Mouse (Mus musculus) cerebellum, adult 2 months (tissue): ENCODE measurements around the gene Alg14. TPM values are rescaled to one million over a fixed set of nuclear protein-coding genes. Genes with fewer than 3 reads are reported as not detected.

Experiments
- DNase-seq, 2 experiments: peaks; one replicate each; pipeline ENCODE4 v3.0.0; 2021
- H3K27ac ChIP-seq: fragments of 200-500 bp; 2 replicates; pipeline ENCODE4 v1.5.1; 2012; ENCODE audit warnings: low read length, control low read depth, inconsistent platforms; ENCODE audit not compliant: insufficient read depth
- H3K27me3 ChIP-seq: fragments of 200-500 bp; 2 replicates; pipeline ENCODE4 v1.6.1; 2012; ENCODE audit warnings: inconsistent platforms, mild to moderate bottlenecking, low read length, moderate library complexity; ENCODE audit not compliant: control insufficient read depth, insufficient read depth
- H3K4me1 ChIP-seq: fragments of 200-500 bp; 2 replicates; pipeline ENCODE4 v1.6.1; 2011; ENCODE audit warnings: low read length; ENCODE audit not compliant: control insufficient read depth, insufficient read depth
- H3K4me3 ChIP-seq: fragments of 200-500 bp; replicated peaks from 2 replicates; pipeline ENCODE3; 2011; ENCODE audit warnings: mild to moderate bottlenecking, low read depth, low read length, control low read depth; ENCODE audit not compliant: insufficient read depth
- CTCF ChIP-seq: fragments of 200-500 bp; IDR thresholded peaks from 2 replicates; pipeline ENCODE4 v1.5.1; 2011; ENCODE audit warnings: low read depth, mild to moderate bottlenecking, control low read depth, low read length, moderate library complexity, borderline replicate concordance; ENCODE audit not compliant: insufficient read depth
- POLR2A ChIP-seq: fragments of 200-500 bp; IDR thresholded peaks from 2 replicates; pipeline ENCODE4 v1.6.1; 2011; ENCODE audit warnings: low read length, control low read depth, borderline replicate concordance; ENCODE audit not compliant: insufficient read depth
- WGBS: fragments of 180-500 bp; shearing (Covaris S2); methylation state at CpG from one replicate; pipeline ENCODE4 v1.1.7; 2018; 5-methylcytosine and 5-hydroxymethylcytosine counted together
- polyA plus RNA-seq: library from polyadenylated mRNA; depleted of rRNA; stranded (reverse); fragments of >200 nt; gene quantifications from 2 replicates; pipeline ENCODE4 v1.2.3, GENCODE M21; 2012

The Alg14 gene
- polyA plus RNA-seq, 1 experiment: 27.1 TPM

DNA sequence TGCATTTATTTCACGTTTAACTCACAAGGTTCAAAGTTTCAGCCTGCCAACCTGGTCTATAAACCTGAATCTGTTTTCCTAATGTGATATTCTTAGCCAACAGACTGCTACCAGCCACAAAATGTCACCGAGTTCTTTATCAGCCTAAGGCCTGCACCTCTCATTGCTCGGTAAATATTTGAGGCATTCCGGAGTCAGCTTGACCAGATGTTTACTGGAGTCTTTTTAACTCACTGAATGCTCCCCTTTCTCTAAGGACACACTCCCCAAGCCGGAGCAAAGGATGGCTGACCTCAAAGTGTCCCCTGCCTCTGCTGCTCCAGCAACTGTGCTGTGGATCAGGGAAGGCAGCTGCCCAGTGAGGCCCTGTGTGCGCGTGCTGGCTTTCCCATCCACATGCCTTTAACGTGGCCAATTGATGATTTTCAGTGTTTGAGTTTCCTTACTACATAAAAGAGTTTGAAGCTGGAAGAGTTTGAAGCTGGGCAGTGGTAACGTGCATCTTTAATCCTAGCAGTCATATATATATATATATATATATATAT lies 82.4 kb downstream of the Alg14 start:
- Histone ChIP-seq H3K4me1 (no peaks in the 10 kb centered on the region), H3K27ac (no peak overlapping the region), H3K27me3 (no peaks in the 10 kb centered on the region), H3K4me3 (no peak overlapping the region)
- DNase-seq: no peak
- TF ChIP-seq CTCF (no peak), POLR2A (no peak)
- 84% methylated on average over 9 of the region's 9 CpGs for WGBS

DNA sequence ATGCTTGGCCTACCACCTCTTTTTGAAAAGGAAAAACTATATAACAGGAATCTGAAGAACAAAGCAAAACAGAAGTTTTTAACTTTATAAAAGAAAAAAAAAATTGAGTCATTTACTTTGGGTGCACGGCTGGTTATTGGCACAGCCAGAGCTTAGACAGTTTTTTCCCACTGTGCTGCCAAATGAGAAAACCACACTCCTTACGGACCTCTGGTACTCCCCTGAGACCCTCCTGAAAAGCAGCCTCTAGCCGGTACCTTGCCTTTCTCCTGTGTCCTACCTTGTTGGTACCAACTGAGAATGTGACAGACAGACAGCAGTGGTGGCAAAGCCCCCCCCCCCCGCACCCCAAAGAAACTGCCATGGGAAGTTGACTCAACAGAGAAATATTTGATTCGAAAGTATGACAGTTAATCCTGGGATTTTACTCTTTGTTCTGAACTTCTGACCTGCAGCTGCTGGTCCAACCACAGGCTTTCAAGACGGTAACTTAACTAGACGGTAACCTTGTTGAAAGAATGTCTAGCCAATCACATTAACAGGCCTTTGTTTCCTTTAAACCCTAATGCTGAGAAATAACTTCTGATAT lies 84.1 kb downstream of the Alg14 start:
- no peak overlapping the region for H3K27ac ChIP-seq
- H3K4me1 ChIP-seq: no peaks in the 10 kb centered on the region
- DNase-seq: no peak
- TF ChIP-seq CTCF (no peak), POLR2A (no peak)
- H3K4me3 ChIP-seq: no peak overlapping the region
- WGBS: 64% methylated on average over 7 of the region's 7 CpGs
- no peaks in the 10 kb centered on the region for H3K27me3 ChIP-seq

DNA sequence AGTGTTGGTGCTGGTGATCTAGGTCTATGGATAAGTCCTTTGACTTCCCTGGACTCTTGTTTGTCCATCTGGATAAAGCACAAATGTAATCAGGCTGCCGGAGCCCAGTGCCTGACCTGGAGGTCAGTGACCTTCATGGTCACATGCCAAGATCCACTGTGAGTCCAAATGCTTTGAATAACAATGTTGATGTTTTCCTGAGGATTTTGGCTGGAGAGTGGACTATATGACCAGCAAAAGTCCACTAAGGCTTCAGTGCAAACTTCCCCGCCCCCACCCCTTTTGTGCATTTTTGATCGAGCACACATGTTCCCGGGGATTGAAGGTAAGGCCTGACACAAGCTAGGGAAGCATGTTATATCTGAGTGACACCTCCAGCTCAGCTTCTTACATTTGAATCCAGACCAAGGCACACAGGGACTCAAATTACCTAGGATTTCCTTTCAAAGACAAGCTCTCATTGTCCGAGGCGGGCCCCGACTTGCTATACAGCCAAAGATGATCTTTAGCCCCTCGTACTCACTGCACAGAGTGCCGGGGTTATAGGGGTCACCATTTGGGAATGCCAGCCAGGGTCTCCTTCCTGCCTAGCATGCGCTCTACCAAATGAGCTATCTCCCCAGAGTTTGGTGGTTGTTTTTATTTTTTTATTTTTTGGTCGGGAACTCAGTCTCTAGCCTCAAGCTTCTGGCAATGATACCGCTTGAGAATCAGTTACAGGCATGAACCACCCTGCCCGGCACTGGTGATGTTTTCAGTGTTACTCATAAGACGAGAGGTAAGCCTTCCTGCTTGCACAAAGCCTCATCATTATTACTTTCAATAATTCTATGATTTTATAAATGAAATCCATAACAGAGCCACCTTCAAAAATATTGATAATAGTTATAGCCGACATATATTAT lies 87.4 kb downstream of the Alg14 start:
- H3K27ac ChIP-seq: no peak overlapping the region
- H3K27me3 ChIP-seq: no peaks in the 10 kb centered on the region
- 59% methylated on average over 15 of the region's 15 CpGs for WGBS
- no peaks in the 10 kb centered on the region for H3K4me1 ChIP-seq
- no peak for DNase-seq
- H3K4me3 ChIP-seq: no peak overlapping the region
- no peak for TF ChIP-seq POLR2A
- no peak for TF ChIP-seq CTCF

DNA sequence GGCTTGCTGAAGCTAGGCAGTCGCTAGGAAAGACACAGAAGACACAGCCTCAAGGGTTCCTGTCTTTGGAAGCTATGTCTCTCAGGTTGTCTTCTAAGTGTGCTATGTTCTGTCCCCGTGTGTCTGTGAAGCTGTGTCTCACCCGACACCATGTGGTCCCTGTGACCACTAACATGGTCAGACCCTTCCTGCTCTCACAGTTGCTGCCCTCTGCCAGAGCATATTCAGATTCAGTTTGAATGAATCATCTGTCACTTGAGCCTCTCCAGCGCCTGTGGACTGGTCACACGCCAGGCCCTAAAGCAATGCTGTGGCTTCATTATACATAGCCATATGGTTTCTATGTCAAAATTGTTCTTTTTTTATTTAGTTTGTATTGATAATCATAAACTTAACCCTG lies 88.1 kb downstream of the Alg14 start:
- no peak for TF ChIP-seq CTCF
- TF ChIP-seq POLR2A: no peak
- H3K27me3 ChIP-seq: no peaks in the 10 kb centered on the region
- DNase-seq: no peak
- no peaks in the 10 kb centered on the region for H3K4me1 ChIP-seq
- H3K4me3 ChIP-seq: no peak overlapping the region
- WGBS: 56% methylated on average over 5 of the region's 5 CpGs
- no peak overlapping the region for H3K27ac ChIP-seq

DNA sequence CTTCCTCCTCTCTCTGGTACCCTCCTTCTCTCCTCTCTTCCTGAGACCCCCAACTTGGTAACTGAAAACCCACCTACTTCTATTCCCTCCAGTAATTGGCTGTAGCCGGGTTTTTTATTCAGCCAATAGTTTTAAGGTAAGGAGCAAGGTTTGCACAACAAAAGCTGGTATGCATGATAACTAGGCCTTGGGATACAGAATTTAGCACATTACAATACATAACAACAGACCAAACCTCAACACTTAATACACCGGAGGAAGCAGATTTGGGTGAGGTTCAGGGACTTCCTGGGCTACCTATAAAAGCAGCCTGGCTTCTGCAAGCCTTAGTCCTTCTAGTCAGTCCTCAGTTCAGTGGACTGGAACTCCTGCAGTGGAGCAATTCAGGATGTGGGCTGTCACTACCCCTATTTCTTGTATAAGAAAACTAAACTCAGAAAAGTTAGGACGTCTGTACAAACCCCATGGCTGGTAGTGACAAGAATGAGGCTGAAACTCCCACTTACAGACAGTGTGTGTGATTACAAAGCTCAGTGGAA lies 96.0 kb downstream of the Alg14 start:
- Histone ChIP-seq H3K4me1 (no peaks in the 10 kb centered on the region), H3K27ac (no peak overlapping the region), H3K27me3 (no peaks in the 10 kb centered on the region; the same call in 1 of the 2 replicates), H3K4me3 (no peak overlapping the region)
- DNase-seq: no peak
- 80% methylated on average over 3 of the region's 3 CpGs for WGBS
- no peak for TF ChIP-seq CTCF
- TF ChIP-seq POLR2A: no peak

DNA sequence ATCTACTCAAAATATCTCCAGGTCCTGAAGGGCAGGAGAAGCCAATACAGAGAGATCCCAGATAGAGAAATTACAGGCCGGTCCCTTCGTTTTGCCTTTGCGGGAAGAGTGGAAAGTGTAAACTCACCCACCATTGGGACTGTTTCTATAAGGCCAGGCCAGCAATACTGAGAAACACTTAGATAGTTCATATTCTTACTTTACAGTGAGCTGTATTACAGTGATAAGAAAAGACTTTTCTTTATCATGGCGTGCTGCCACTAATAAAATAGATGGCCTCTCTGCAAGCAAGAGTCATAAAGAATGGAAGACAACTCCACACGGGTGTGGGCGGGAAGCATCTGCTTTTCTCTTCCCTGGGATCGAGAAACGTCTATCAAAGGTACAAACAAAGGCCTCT lies 97.8 kb downstream of the Alg14 start:
- WGBS: 84% methylated on average over 8 of the region's 8 CpGs
- no peak for DNase-seq
- Histone ChIP-seq H3K27me3 (no peaks in the 10 kb centered on the region; the same call in 1 of the 2 replicates), H3K4me3 (no peak overlapping the region), H3K27ac (no peak overlapping the region), H3K4me1 (no peaks in the 10 kb centered on the region)
- TF ChIP-seq POLR2A: no peak
- no peak for TF ChIP-seq CTCF

DNA sequence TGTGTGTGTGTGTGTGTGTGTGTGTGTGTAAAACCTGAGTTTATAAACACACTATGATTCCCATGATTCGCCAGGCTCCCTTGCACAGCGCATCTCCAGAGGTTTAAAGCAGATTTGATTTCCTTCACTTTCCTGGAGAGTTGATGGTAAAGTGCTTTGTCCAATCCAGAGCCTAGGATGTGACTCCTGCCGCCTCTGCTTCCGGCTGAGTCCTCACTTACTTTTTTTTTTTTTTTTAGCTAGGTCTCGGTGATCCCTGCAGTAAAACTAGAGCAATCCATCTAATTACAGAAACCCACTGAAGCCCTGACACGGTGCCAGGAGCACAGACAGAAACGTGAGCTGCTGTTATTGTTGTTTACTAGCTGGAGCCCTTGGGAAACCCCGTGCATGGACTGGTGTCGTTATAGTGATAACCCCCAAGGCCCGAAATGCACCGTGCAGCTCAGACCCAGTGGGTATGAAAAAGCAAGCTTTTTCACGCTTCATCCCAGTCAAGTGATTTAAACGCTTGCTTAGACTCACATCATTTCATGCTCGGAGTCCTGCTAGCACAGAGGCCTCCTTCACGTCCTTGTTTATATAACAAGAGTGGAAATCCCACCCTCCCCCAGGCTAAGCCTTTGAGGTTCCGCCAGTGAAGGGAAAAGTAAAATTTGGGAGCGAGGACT lies 98.4 kb downstream of the Alg14 start:
- no peak for DNase-seq
- no peak overlapping the region for H3K4me3 ChIP-seq

More for the DNA sequence above, 98.4 kb downstream of the Alg14 start:
- Histone ChIP-seq H3K27ac (no peak overlapping the region), H3K4me1 (no peaks in the 10 kb centered on the region), H3K27me3 (no peaks in the 10 kb centered on the region; the same call in 1 of the 2 replicates)
- TF ChIP-seq CTCF (no peak), POLR2A (no peak)
- 25% methylated on average over 17 of the region's 17 CpGs for WGBS
